Mouse (Mus musculus) MEL (cell line): ENCODE measurements at regions not wholly inside any gene's neighbourhood (a gene's known extent, or its start where the extent isn't known, plus 50 kb on each side); places are given as distances from the start of the nearest gene placed in this dataset.
"Not testable (repeated sequence)": the region's sequence is repeated elsewhere in the genome, so short reads cannot be mapped to it uniquely, and the experiment has no call there.

Source experiments
- DNase-seq: peaks from one replicate; pipeline ENCODE4 v3.0.0; 2011; ENCODE audit warnings: low read depth, low spot score
- H3K27ac ChIP-seq: 2 replicates; pipeline ENCODE4 v1.5.1; 2012; ENCODE audit warnings: low read depth, mild to moderate bottlenecking, control low read depth, low read length, moderate library complexity; ENCODE audit not compliant: control insufficient read depth
- H3K27me3 ChIP-seq, 2 experiments: fragments of 150-350 bp in 1 of 2; sonication (generic) in 1 of 2; 2 replicates each; pipeline ENCODE4 v1.6.1; 2012; ENCODE audit warnings: low read length in 2 of 2, mild to moderate bottlenecking in 2 of 2, improper control_type of control experiment in 1 of 2, moderate library complexity in 1 of 2; ENCODE audit not compliant: insufficient read depth in 2 of 2, control insufficient read depth in 1 of 2
- H3K36me3 ChIP-seq, 2 experiments: 2 replicates each; pipeline ENCODE4 v1.6.1; 2012 to 2014; ENCODE audit warnings: low read length in 2 of 2, improper control_type of control experiment in 1 of 2, inconsistent platforms in 1 of 2, mild to moderate bottlenecking in 1 of 2; ENCODE audit not compliant: insufficient read depth in 2 of 2, control insufficient read depth in 1 of 2
- H3K4me1 ChIP-seq, 2 experiments: fragments of 150-350 bp in 1 of 2; sonication (generic) in 1 of 2; 2 replicates each; pipeline ENCODE4 v1.6.1; 2012; ENCODE audit warnings: low read length in 2 of 2, improper control_type of control experiment in 1 of 2, mild to moderate bottlenecking in 1 of 2; ENCODE audit not compliant: insufficient read depth in 2 of 2, control insufficient read depth in 1 of 2
- H3K4me3 ChIP-seq, 2 experiments: fragments of 150-350 bp in 1 of 2; sonication (generic) in 1 of 2; 2 replicates each; pipeline ENCODE4 v1.5.1; 2012; ENCODE audit warnings: low read depth in 2 of 2, low read length in 2 of 2, mild to moderate bottlenecking in 2 of 2, moderate library complexity in 2 of 2, control low read depth in 1 of 2, improper control_type of control experiment in 1 of 2; ENCODE audit not compliant: control insufficient read depth in 1 of 2, insufficient read depth in 1 of 2
- H3K79me2 ChIP-seq: 2 replicates; pipeline ENCODE4 v1.6.1; 2012; ENCODE audit warnings: mild to moderate bottlenecking, low read length, moderate library complexity; ENCODE audit not compliant: control insufficient read depth, poor library complexity, insufficient read depth
- H3K9ac ChIP-seq: 2 replicates; pipeline ENCODE4 v1.6.1; 2012; ENCODE audit warnings: low read depth, mild to moderate bottlenecking, control low read depth, low read length, moderate library complexity; ENCODE audit not compliant: control insufficient read depth, poor library complexity, severe bottlenecking
- H3K9me3 ChIP-seq: fragments of 150-350 bp; sonication (generic); replicated peaks from 2 replicates; pipeline ENCODE4 v1.6.1; 2012; ENCODE audit warnings: mild to moderate bottlenecking, low read length, improper control_type of control experiment, moderate library complexity; ENCODE audit not compliant: insufficient read depth
- BHLHE40 ChIP-seq: IDR thresholded peaks from 2 replicates; pipeline ENCODE4 v1.6.1; 2012; ENCODE audit warnings: low read depth, mild to moderate bottlenecking, inconsistent platforms, low read length, improper control_type of control experiment, borderline replicate concordance
- ELF1 ChIP-seq: IDR thresholded peaks from 2 replicates; pipeline ENCODE4 v1.6.1; 2014; ENCODE audit warnings: low read depth, mild to moderate bottlenecking, inconsistent platforms, low read length, improper control_type of control experiment, moderate library complexity
- EP300 ChIP-seq, 2 experiments: IDR thresholded peaks; 2 replicates each; pipeline ENCODE4 v1.6.1; 2011; ENCODE audit warnings: improper control_type of control experiment in 2 of 2, low read length in 2 of 2, low read depth in 1 of 2, mild to moderate bottlenecking in 1 of 2
- ETS1 ChIP-seq: IDR thresholded peaks from 2 replicates; pipeline ENCODE4 v1.6.1; 2012; ENCODE audit warnings: low read depth, mild to moderate bottlenecking, inconsistent platforms, low read length, improper control_type of control experiment, moderate library complexity
- GABPA ChIP-seq: IDR thresholded peaks from 2 replicates; pipeline ENCODE4 v1.6.1; 2012; ENCODE audit warnings: low read depth, mild to moderate bottlenecking, inconsistent platforms, low read length, improper control_type of control experiment, moderate library complexity
- KAT2A ChIP-seq: conservative IDR thresholded peaks from 2 replicates; pipeline ENCODE4 v1.6.1; 2012; ENCODE audit warnings: low read depth, low read length, improper control_type of control experiment, inconsistent platforms
- MEF2A ChIP-seq: IDR thresholded peaks from 2 replicates; pipeline ENCODE4 v1.6.1; 2014; ENCODE audit warnings: low read depth, mild to moderate bottlenecking, inconsistent platforms, low read length, improper control_type of control experiment; ENCODE audit not compliant: poor library complexity, insufficient replicate concordance, severe bottlenecking; ENCODE audit errors: extremely low read depth
- NELFE ChIP-seq: IDR thresholded peaks from 2 replicates; pipeline ENCODE4 v1.6.1; 2011; ENCODE audit warnings: low read depth, low read length, improper control_type of control experiment
- NRF1 ChIP-seq: IDR thresholded peaks from 2 replicates; pipeline ENCODE4 v1.6.1; 2014; ENCODE audit warnings: low read depth, mild to moderate bottlenecking, inconsistent platforms, low read length, improper control_type of control experiment, moderate library complexity; ENCODE audit not compliant: poor library complexity, insufficient read depth, severe bottlenecking
- POLR2AphosphoS2 ChIP-seq: IDR thresholded peaks from 2 replicates; pipeline ENCODE4 v1.6.1; 2011; ENCODE audit warnings: low read length, improper control_type of control experiment
- POLR2AphosphoS5 ChIP-seq: IDR thresholded peaks from 2 replicates; pipeline ENCODE4 v1.6.1; 2012; ENCODE audit warnings: low read depth, borderline replicate concordance, mild to moderate bottlenecking, inconsistent platforms, low read length, moderate library complexity, mixed read lengths
- RAD21 ChIP-seq: IDR thresholded peaks from 2 replicates; pipeline ENCODE4 v1.6.1; 2011; ENCODE audit warnings: mild to moderate bottlenecking, low read depth, low read length, improper control_type of control experiment
- SMC3 ChIP-seq: IDR thresholded peaks from 2 replicates; pipeline ENCODE4 v1.6.1; 2011; ENCODE audit warnings: low read depth, low read length, improper control_type of control experiment
- TCF12 ChIP-seq: IDR thresholded peaks from 2 replicates; pipeline ENCODE4 v1.6.1; 2014; ENCODE audit warnings: low read depth, mild to moderate bottlenecking, inconsistent platforms, low read length, improper control_type of control experiment, moderate library complexity
- ZC3H11A ChIP-seq: IDR thresholded peaks from 2 replicates; pipeline ENCODE4 v1.6.1; 2012; ENCODE audit warnings: low read depth, mild to moderate bottlenecking, inconsistent platforms, low read length, improper control_type of control experiment
- ZKSCAN1 ChIP-seq: IDR thresholded peaks from 2 replicates; pipeline ENCODE4 v1.6.1; 2012; ENCODE audit warnings: low read depth, mild to moderate bottlenecking, inconsistent platforms, low read length, improper control_type of control experiment, moderate library complexity
- ZNF384 ChIP-seq: IDR thresholded peaks from 2 replicates; pipeline ENCODE4 v1.6.1; 2012; ENCODE audit warnings: low read depth, mild to moderate bottlenecking, inconsistent platforms, low read length, improper control_type of control experiment

DNA sequence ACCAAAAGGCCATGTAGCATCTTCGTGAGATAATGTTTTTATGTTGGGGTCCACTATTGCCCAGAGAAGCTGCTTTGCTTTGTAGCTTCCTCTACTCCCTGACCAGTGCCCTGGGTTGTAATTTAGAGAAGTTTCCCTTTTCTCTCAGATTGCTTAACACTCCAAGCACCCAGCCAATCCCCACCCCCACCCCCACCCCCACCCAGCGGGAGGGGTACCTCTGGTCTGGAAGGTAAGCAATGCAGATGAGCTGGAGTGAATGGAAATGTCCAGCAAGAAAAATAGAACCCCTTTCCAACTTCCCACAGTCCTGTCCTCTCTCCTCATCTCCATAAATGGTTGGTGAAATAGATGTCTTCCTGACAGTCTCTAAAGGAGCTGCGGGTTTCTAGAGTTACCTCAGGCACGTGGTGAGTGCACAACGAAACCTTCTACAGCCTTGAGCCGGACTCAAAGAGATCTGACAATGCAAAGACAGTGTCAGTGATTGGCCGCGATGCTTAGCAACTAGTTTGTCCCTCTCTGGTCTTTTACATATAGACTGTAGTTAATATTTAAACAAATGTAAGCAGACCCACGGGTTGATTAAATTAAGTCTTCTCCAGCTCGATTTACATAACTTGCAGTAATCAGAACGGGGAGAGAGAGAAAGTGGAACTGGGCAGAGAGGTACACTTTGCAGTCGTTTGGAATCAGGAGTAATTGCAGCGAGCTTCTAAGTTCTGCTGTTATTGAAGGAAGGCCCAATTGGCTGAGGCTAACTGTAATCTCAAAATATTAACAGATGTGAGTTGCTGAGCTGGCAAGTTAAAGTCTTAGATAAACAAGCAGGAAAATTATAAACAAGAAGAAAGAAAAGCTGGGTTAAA, 121.7 kb upstream of the Dapk1 start:
- Histone ChIP-seq H3K27ac (no peak overlapping the region), H3K79me2 (no peaks in the 10 kb centered on the region), H3K36me3 (no peaks in the 10 kb centered on the region), H3K4me1 (no peaks in the 10 kb centered on the region), H3K27me3 (no peaks in the 10 kb centered on the region; a peak in 1 of 4 replicates), H3K9me3 (no peaks in the 10 kb centered on the region), H3K4me3 (no peak overlapping the region), H3K9ac (no peak overlapping the region)
- no peak for DNase-seq
- TF ChIP-seq TCF12, result no peak
- no peak for TF ChIP-seq RAD21
- no peak for TF ChIP-seq POLR2AphosphoS5

DNA sequence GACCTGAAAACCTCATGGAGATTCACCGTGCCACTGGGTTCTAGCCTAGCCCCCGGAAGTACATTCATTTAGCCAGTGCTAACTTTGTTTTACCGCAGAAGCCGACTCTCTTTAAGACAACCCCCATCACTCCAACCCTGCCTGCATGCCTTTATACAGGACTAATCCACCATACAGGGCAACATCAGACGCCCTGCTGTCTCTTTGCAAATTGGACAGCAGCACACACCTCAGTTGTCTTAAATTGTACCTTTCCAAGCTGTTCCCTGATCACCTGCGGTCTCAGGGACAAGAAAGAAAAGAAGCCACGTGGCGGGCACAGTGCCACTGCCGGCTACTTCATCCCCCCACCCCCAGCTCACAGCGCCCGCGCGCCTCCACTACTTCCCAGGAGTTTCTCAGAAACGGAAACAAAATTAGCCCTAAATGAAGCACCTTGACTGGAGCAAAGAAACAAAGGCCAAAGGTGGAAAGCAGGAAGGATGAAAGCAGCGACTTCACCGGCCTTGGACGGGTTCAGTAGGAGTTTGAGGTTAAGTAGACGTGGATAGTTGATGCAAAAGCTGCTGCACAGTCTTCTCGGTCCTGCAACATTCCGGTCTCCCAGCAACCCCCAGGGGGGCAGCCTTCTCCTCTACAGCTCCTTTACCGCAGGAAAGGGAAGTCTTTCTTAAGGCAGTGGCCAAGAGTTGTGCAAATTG, 120.9 kb upstream of the Dapk1 start:
- H3K4me1 ChIP-seq, result no peaks in the 10 kb centered on the region
- H3K9me3 ChIP-seq, result no peaks in the 10 kb centered on the region
- H3K27ac ChIP-seq, result no peak overlapping the region
- no peaks in the 10 kb centered on the region; a peak in 1 of 4 replicates for H3K27me3 ChIP-seq
- no peaks in the 10 kb centered on the region for H3K79me2 ChIP-seq
- H3K9ac ChIP-seq, result no peak overlapping the region
- no peak for DNase-seq
- TF ChIP-seq ELF1 (no peak), ZC3H11A (no peak), NELFE (no peak), EP300 (IDR thresholded peaks at IDR 0.05; ENCODE audit: low read depth in 1 of 2, low read length in 2 of 2) (no peak), ZKSCAN1 (no peak), BHLHE40 (no peak), SMC3 (no peak), MEF2A (no peak), NRF1 (no peak), ZNF384 (no peak), ETS1 (no peak), GABPA (no peak), POLR2AphosphoS2 (no peak), KAT2A (no peak)
- no peaks in the 10 kb centered on the region for H3K36me3 ChIP-seq
- H3K4me3 ChIP-seq, result no peak overlapping the region

DNA sequence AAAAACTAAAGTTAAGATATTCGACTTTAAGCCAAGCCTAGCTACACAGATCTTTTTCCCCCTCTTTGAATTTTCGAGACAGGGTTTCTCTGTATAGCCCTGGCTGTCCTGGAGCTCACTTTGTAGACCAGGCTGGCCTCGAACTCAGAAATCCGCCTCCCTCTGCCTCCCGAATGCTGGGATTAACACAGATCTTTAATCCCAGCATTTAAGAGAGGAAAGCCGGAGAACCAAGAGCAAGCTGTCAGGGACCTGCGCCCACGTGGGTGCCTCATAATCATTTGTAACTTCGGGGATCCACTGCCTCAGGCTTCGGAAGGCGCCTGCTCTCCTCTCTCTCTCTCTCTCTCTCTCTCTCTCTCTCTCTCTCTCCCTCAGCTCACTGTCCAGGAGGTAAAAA, 120.3 kb upstream of the Dapk1 start:
- not testable (repeated sequence) for H3K79me2 ChIP-seq, H3K27me3 ChIP-seq, H3K9me3 ChIP-seq, H3K36me3 ChIP-seq, H3K27ac ChIP-seq, H3K9ac ChIP-seq, H3K4me1 ChIP-seq, H3K4me3 ChIP-seq, DNase-seq
